Mouse (Mus musculus): ENCODE results near the gene Itga6. TPM values are rescaled to one million over a fixed set of nuclear protein-coding genes. Genes with fewer than 3 reads are reported as not detected.
"Not testable (repeated sequence)": the region's sequence is repeated elsewhere in the genome, so short reads cannot be mapped to it uniquely, and the experiment has no call there.

Itga6 gene
- polyA plus RNA-seq, 1 experiment from 2014 or later, result 118 TPM

DNA sequence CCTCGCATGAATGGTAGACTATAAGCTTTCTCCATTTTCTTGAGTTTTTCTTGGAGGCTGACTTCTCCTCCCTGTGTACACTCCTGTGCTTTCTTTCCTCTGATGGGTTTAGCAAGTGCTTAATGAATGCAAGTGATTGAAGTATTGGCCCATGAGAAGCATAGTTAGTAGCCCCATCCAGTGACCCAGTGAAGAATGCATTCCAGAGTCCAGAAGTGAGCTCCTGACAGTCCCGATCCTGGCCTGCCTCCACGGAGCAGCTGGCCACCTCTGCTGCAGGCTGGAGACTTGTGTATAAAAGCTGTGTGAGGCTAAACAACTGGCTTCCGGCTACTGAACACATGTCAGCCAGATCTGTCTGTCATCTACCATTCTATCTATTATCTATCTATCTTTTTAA, 91.8 kb downstream of the Itga6 start:
- POLR2A ChIA-PET, result interaction anchor here (0.6 kb wide), 2 partner anchors 266 to 675 kb away, joined by 3 read pairs; no protein-coding TSS in a partner anchor
- in situ Hi-C loops (cut with MboI; ENCODE audit: low pct_unique_long_range_greater_than_20kb), result loop anchor here (25.0 kb wide), 1 partner anchor 400 kb away; no protein-coding TSS in a partner anchor
- DNase-seq (ENCODE audit: low read depth, low spot score), result no peak

DNA sequence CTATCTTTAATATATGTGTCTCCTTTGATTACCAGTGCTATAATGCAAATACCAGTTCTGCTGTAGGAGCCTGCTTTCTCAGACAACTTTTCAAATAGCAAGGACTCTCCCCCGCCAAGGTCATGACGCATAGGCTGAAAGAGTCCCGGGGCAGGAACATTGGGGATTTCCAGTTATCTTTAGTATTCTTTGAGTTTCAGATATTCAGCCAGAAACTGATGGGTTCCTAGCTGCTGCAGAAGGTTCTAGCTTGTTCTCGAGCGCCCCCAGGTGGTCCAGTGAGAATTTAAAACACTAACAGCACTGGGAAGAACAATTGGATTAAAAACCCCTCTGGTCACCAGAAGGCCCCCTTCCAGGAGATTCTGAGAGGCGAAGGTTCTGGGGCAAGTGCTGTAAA, 92.4 kb downstream of the Itga6 start:
- CTCF ChIA-PET, result interaction anchor here (0.9 to 2.4 kb wide), 11 partner anchors 9 to 255 kb away, joined by 3 to 9 read pairs (median 4); no protein-coding TSS in a partner anchor
- POLR2A ChIA-PET, result interaction anchor here (0.6 kb wide), 1 partner anchor 675 kb away, joined by 3 read pairs; no protein-coding TSS in a partner anchor
- DNase-seq (ENCODE audit: low read depth, low spot score) (no peak), ATAC-seq (no peak)
- H3K27me3 ChIP-seq, result no peaks in the 10 kb centered on the region
- in situ Hi-C loops (cut with MboI; ENCODE audit: low pct_unique_long_range_greater_than_20kb), result loop anchor here (25.0 kb wide), 1 partner anchor 400 kb away; no protein-coding TSS in a partner anchor
- TF ChIP-seq CTCF (IDR thresholded peaks at IDR 0.05), result peak; percentile 78

More for the DNA sequence above, 91.8 kb downstream of the Itga6 start:
- CTCF ChIA-PET, result interaction anchor here (0.9 to 2.4 kb wide), 10 partner anchors 9 to 254 kb away, joined by 3 to 9 read pairs (median 4); no protein-coding TSS in a partner anchor
- H3K27me3 ChIP-seq, result no peaks in the 10 kb centered on the region
- no peak for TF ChIP-seq CTCF (IDR thresholded peaks at IDR 0.05)
- ATAC-seq, result peak; percentile 17

DNA sequence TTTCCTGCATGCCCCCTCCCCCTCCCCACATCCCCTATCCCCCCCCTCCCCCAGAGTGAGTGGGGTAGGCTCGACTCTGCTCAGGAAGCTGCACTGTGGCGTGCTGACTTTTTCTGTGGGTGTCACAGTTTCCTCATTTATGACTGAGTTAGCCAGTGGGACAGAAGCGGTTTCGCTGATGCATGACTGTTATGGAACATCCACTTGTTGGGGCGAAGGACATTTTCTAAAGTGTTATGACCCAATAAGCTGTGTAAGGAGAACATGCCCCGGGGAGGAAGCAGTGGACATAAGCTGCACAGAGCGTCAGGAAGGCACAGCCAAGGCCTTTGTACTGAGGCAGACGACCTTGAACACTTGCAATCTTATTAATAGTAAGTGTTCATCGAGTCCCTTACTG, 97.9 kb downstream of the Itga6 start:
- ChIA-PET CTCF (no interaction called here), POLR2A (interaction anchor here (0.6 kb wide), 1 partner anchor 267 kb away, joined by 3 read pairs; no protein-coding TSS in a partner anchor)
- no peak for TF ChIP-seq CTCF (IDR thresholded peaks at IDR 0.05)
- ATAC-seq (no peak), DNase-seq (ENCODE audit: low read depth, low spot score) (no peak)
- no peaks in the 10 kb centered on the region for H3K27me3 ChIP-seq
- in situ Hi-C loops (cut with MboI; ENCODE audit: low pct_unique_long_range_greater_than_20kb), result loop anchor here (25.0 kb wide), 1 partner anchor 406 kb away; no protein-coding TSS in a partner anchor

DNA sequence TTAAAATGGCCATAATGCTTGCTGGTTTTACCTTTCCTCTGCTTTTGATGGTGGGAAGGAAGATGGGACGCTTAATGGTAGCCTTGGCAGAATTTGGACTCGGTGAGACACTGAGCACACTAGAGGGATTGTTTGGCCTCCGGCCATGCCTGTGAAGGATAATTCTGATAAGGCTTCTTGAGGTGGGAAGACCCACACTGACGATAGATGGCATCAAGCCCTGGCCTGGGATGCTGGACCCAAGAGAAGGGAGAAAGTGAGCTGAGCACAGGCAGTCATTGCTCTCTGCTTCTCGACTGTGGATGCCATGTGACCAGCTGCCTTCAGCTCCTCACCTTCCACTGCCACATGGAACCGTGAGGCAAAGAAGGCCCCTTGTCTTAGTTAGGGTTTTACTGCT, 99.5 kb downstream of the Itga6 start:
- DNase-seq (ENCODE audit: low read depth, low spot score) (no peak), ATAC-seq (no peak)
- POLR2A ChIA-PET, result no interaction called here
- CTCF ChIA-PET, result interaction anchor here (0.8 kb wide), 1 partner anchor 17 kb away, joined by 3 read pairs; no protein-coding TSS in a partner anchor
- in situ Hi-C loops (cut with MboI; ENCODE audit: low pct_unique_long_range_greater_than_20kb), result loop anchor here (25.0 kb wide), 1 partner anchor 408 kb away; no protein-coding TSS in a partner anchor
- no peak for TF ChIP-seq CTCF (IDR thresholded peaks at IDR 0.05)
- no peaks in the 10 kb centered on the region for H3K27me3 ChIP-seq

DNA sequence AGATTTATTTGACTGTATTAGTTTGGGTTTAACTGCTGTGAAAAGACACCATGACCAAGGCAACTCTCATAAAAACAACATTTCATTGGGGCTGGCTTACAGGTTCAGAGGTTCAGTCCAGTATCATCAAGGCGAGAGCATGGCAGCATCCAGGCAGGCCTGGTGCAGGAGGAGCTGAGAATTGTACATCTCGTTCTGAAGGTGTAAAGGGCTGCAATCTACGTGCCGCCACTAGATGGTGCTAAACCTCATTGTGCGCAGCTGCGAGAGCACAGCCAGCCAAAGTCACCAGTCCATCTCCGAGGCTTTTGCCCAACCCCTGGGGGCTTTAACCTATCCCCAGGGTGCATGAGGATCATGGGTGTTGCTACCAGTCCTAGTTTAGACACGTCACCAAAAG, 106.7 kb downstream of the Itga6 start:
- in situ Hi-C loops (cut with MboI; ENCODE audit: low pct_unique_long_range_greater_than_20kb), result loop anchor here (5.0 kb wide), 1 partner anchor 100 kb away; no protein-coding TSS in a partner anchor

DNA sequence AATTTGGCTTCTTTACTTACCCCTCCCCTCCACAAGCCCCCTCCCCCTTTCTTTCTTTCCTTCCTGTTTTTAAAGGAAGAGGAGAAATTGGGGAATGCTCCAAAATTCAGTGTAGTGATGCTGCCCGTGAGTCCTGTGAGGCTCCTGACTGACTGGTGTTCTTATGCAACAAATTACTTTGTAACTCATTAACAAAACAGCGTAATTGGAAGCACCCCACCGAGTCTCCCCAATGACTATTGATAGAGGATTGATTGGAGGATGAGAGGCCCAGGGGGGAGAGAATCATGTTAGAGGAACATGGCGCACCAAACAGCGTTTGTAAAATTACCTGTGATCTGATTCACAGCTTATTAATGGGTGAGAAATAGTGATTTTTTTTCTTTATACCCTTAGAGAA, 109.7 kb downstream of the Itga6 start:
- in situ Hi-C loops (cut with MboI; ENCODE audit: low pct_unique_long_range_greater_than_20kb), result no loop called here
- ChIA-PET POLR2A (no interaction called here), CTCF (interaction anchor here (0.7 to 1.5 kb wide), 3 partner anchors 17 to 45 kb away, joined by 3 to 4 read pairs (median 3); no protein-coding TSS in a partner anchor)
- ATAC-seq (no peak), DNase-seq (ENCODE audit: low read depth, low spot score) (no peak)
- H3K27me3 ChIP-seq, result no peaks in the 10 kb centered on the region
- no peak for TF ChIP-seq CTCF (IDR thresholded peaks at IDR 0.05)

More for the DNA sequence above, 106.7 kb downstream of the Itga6 start:
- H3K27me3 ChIP-seq; DNase-seq (ENCODE audit: low read depth, low spot score); POLR2A ChIA-PET; ATAC-seq: not testable (repeated sequence)
- peak; percentile 77 for TF ChIP-seq CTCF (IDR thresholded peaks at IDR 0.05)
- CTCF ChIA-PET, result interaction anchor here (1.7 to 3.3 kb wide), 2 partner anchors 15 to 104 kb away, joined by 4 to 15 read pairs; no protein-coding TSS in a partner anchor

DNA sequence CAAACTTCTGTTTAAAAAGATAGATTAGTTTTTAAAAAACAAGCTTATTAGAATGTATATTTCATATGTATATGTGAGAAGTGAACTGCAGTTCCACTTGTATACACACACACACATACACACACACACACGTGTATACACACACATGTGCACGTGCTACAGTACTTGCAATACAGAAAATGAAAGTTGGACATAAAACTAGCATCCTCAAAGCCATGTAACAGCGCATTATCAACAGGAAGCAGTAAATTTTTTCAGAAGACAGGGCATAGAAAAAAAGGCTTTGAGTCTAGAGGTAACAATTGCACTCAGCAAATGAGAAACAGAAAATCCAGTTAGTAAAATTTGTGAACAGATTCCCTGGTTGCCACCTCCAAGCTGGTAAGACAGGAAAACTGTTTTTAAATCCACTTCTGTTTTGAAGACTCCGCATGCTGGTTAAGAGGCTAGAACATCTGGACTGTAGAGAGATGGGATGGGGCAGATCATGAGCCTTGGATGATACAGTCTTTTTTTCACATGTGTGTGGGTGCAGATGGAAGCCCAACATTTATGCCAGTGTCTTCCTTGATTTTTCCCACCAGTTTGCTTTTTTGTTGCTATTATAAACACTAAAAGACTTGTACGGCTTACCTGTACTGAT, 118.2 kb downstream of the Itga6 start:
- no peak for TF ChIP-seq CTCF (IDR thresholded peaks at IDR 0.05)
- no peak for ATAC-seq
- in situ Hi-C loops (cut with MboI; ENCODE audit: low pct_unique_long_range_greater_than_20kb), result no loop called here
- POLR2A ChIA-PET, result no interaction called here
- CTCF ChIA-PET, result no interaction called here
- no peaks in the 10 kb centered on the region for H3K27me3 ChIP-seq
- no peak for DNase-seq (ENCODE audit: low read depth, low spot score)

DNA sequence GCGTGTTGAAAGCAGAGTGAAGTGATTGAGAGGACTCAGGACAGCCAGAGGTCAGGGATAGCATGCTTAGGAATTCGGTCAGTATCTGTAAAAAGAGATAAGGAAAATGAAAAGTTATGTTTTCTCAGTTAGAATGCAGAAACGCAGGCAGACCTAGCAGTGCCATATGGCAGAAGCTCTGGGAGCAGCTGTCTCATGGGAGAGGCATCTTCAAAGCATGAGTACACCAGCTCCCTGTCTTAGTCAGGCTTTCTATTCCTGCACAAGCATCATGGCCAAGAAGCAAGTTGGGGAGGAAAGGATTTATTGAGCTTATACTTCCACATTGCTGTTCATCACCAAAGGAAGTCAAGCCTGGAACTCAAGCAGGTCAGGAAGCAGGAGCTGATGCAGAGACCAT, 119.6 kb downstream of the Itga6 start:
- in situ Hi-C loops (cut with MboI; ENCODE audit: low pct_unique_long_range_greater_than_20kb), result no loop called here
- DNase-seq (ENCODE audit: low read depth, low spot score) (no peak), ATAC-seq (no peak)
- no peak for TF ChIP-seq CTCF (IDR thresholded peaks at IDR 0.05)
- POLR2A ChIA-PET, result no interaction called here
- no peaks in the 10 kb centered on the region for H3K27me3 ChIP-seq
- CTCF ChIA-PET, result no interaction called here

DNA sequence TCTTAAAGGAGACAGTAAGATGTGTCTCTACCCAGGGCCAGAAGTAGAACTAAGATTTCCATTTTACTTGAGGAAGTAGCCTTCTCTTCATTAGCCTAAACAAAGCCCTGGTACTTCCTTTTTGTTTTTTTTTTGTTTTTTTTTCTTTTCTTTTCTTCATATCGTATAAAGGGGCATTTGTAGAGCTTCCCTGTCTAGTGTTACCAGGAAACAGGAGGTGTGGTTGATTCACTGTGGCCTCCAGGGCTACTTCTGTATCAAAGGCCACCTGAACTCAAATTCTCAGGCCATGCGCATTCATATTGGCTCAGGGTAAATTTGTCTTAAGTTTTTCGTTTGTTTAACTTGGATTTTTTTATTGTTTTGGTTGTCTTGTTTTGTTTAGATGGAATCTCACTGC, 120.5 kb downstream of the Itga6 start:
- POLR2A ChIA-PET, result no interaction called here

DNA sequence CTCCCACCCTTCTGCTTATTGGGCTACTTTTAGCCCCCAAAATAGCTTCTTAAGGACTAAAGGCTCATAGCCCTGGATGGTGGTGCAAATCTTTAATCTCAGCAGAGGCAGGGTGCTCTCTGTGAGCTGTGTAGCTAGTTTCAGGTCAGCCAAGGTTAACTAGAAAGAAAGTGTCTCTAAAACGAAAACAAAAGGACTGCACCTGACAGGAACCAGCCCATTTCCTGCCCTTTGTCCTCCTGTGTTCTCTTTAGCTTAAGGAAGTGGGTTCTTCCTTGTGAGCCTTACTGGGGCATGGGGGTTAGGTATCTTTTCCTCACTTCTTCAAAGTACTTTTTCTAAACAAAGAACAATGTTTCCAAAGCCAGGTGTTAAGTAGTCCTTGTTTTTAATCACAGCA, 121.1 kb downstream of the Itga6 start:
- ChIA-PET CTCF (interaction anchor here (0.7 kb wide), 1 partner anchor 15 kb away, joined by 3 read pairs; no protein-coding TSS in a partner anchor), POLR2A (no interaction called here)
- DNase-seq (ENCODE audit: low read depth, low spot score) (no peak), ATAC-seq (no peak)
- no peaks in the 10 kb centered on the region for H3K27me3 ChIP-seq
- TF ChIP-seq CTCF (IDR thresholded peaks at IDR 0.05), result no peak
- in situ Hi-C loops (cut with MboI; ENCODE audit: low pct_unique_long_range_greater_than_20kb), result no loop called here

More for the DNA sequence above, 120.5 kb downstream of the Itga6 start:
- no peaks in the 10 kb centered on the region for H3K27me3 ChIP-seq
- DNase-seq (ENCODE audit: low read depth, low spot score) (no peak), ATAC-seq (no peak)
- no peak for TF ChIP-seq CTCF (IDR thresholded peaks at IDR 0.05)
- in situ Hi-C loops (cut with MboI; ENCODE audit: low pct_unique_long_range_greater_than_20kb), result no loop called here
- CTCF ChIA-PET, result no interaction called here

DNA sequence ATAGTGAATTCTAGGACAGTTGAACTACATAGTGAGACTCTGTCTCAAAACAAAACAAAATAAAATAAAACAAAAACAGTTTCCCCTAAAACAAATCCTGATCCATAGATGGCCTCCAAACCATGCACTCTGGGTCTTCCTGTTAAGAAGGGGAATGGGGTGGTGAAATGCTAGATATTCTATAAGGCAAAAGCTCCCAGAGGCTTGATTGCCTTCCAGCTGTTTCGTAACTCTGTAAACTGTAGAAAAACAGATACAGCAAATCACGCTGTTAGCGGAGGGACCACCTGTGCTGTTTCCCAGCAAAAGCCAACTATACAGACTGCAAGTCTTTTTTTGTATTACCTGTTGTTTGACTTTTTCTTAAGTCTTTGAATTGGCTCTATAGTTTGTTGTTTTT, 121.6 kb downstream of the Itga6 start:
- DNase-seq (ENCODE audit: low read depth, low spot score), result no peak
- H3K27me3 ChIP-seq, result no peaks in the 10 kb centered on the region
- ChIA-PET POLR2A (no interaction called here), CTCF (interaction anchor here (0.7 kb wide), 1 partner anchor 15 kb away, joined by 3 read pairs; no protein-coding TSS in a partner anchor)
- in situ Hi-C loops (cut with MboI; ENCODE audit: low pct_unique_long_range_greater_than_20kb), result no loop called here
- no peak for TF ChIP-seq CTCF (IDR thresholded peaks at IDR 0.05)
- no peak for ATAC-seq
